Mouse (Mus musculus) fat pad, adult 2 months (tissue): ENCODE results near the gene Snx5.

Source experiments
- DNase-seq: peaks from one replicate; pipeline ENCODE4 v3.0.0-alpha.2; 2011; ENCODE audit warnings: low read depth, low spot score; ENCODE audit errors: extremely low read depth

Snx5 gene

DNA sequence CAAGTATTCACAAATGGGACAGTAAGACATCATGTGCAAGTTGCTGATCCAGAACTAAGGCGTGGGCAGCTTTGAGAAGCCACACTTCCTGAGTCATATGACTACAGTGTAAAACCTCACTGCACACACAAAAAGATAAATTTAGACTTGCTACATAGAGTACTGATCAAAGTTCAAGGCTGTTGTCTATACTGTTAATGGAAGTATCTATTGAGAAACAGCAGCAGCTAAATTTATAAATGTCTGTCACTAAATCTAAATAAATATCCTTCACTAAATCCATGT lies 3.0 kb downstream of the Snx5 start:
- no peak for DNase-seq

DNA sequence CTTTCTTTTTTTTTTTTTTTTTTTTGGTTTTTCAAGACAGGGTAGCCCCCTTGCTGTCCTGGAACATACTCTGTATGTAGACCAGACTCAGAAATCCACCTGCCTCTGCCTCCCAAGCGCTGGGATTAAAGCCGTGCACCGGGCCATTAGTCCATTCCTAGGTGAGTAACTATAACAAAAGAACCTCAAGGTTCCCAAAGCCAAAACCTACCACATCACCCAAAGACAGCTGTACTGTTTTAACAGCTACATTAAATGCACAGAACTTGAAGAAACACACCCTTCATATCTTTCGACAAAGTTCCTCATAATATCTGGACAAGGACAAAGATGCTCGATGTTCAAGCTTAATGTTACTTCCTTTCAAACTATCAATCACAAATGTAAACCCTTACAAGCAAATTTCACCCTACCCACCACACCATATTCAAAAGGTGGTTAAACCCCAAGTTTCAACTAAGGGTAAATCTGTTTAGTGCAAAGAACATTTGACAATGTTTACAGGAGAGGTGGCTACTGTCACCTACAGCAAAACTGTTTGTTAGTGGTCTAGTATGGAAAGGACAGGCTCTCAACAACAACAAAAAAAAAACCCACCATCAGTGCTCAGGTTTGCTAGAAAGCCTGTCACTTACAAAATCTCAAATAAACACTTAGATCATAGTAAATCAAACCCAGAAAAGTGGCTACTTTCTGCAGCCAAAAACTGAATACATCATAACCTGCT lies 3.5 kb downstream of the Snx5 start:
- DNase-seq: no peak

DNA sequence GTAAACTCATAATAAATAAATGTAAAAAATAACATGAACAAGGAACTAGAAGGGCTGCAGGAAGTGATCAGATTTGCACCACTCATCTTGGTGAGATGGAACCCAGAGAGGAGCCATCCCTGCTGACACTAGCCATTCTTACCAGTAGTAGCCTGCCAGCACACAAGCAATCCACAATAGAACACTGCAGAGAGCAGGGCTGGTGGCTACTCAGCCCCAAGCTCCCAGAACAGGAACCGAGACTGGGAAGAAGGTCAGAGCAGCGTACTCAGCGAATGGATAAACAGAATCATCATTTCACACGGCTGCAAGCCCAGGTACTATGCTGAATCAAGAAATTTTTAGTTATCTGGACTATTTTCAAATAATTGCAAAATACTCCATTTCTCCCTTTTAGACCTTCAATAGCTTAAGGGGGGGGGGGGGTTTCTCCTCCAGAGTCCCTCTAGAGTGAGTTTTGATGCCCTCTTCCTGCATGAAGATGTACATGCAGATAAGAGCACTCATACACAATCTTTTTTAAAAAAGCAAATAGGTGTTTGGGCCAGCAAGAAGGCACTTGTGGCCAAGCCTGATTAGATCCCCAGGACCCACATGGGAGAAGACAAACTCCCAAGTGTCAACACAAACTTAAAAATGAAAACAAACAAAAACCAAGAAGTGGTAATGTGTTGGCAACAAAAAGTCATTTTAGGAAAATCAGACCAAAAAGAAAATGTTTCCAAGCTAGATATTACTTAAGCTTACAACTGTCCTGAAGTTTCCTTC lies 4.6 kb downstream of the Snx5 start:
- no peak for DNase-seq

DNA sequence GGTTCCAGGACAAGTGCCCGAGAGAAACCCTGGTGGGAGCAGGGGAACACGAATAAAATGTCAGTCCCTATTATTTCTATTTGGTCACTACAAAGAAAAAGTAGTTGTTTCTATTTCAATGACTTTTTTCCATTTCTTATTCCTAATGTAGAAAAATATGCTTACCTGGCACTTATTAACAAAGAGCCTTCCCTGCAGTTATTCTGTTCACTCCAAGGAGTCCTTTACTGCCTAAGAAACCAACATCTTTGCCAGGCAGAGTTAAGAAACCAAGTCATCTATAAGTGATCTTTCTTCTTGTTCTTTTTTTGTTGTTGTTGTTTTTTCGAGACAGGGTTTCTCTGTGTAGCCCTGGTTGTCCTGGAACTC lies 5.6 kb downstream of the Snx5 start:
- no peak for DNase-seq

DNA sequence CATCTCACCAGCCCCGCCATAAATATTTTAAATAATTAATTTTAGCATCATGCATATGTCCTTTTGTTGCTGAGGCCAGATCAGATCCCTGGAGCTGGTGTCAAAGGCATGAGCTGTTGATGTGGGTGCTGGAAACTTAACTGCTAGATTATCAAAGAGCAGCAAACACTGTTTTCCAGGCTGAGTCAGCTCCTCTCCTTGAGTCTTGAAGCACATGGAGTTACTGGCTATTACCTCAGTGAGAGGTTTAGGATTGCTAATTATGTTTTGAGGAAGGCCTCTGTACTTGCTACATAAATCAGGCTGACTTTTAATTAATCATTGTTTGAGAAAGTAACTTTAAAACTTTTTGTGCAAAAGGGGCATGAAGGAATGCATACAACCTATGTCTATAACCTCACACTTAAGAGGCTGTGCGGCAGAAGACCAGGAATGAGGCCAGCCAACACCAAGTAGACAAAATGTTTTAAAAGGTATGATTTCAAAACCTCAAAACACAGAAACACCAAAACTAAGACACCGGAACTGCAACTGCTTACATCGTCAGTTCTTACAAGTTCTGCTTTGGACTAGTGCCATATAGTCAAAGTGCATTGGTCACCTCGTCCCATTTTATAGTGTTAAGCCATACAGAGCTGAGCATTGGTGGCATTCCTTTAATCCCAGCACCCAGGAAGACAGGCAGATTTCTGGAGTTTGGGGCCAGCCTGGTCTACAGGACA lies 6.1 kb downstream of the Snx5 start:
- no peak for DNase-seq

DNA sequence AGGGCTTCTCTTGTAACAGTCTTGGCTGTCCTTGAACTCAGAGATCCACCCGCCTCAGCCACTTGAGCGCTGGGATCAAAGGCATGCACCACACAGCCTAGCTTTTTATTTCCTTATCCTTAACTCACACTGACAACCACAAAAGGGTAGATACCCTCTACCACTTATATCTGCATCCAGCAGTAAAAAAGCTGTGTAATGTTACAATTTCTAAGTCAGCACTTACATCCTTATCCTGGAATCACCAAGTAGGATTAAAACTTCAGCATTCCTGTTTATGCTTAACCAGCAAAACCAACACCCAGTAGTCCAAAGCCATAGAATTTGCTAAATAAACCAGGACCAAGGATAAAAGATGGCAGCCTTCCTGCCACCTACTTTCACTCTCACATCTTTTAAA lies 7.9 kb downstream of the Snx5 start:
- DNase-seq: no peak

DNA sequence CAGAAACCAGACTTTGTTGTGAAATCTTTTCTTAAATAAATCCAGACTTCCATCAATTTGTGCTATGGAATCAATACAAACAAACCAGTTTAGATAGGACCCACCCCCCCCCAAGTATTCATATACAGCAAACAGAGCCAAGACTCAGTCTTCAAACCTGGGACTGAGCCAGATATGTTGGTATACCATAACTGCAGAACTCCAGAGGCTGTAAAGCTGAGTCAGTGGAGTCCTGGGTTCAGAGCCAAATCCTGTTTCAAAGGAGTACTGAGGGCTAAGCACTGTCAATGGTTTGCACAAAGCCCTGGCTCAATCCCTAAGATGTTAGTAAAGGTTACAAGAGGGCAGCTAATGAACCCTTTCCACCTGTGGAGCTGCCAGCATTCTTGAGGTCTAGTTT lies 20.6 kb downstream of the Snx5 start:
- DNase-seq: no peak

DNA sequence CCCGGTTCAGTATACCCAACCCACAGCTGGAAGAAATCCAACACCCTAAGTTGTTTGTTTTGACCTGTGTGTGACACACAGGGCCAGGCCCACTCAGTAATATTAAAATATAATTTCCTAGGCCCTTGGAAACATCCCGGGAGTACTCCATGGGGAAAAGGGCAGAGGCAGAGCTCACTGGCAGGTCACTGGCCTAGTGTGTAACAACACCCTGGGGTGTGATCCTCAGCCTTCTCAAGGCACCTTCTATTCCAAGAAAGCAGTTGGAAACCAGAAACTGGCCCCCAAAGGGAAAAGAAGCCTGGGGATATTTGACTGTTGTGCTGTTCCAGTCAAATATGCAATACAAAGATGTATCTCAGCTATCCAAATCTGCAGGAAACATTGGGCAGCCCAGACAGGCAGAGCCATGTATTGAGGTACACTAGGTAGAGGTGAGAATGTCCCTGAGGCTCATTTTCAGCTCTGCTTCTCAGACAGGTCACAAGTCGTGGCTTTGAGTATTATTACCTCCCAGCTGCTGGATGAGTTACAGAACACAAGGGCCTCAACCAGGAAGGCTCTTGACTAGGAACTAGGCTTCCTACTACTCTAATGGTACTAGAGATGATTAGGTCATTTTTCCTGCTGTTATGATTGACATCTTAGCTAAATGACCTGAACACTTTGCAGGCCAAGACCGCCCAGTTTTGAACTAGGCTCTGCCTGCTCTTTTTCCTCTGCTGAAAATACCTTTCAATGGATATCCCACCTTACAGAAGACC lies 21.9 kb downstream of the Snx5 start:
- no peak for DNase-seq

DNA sequence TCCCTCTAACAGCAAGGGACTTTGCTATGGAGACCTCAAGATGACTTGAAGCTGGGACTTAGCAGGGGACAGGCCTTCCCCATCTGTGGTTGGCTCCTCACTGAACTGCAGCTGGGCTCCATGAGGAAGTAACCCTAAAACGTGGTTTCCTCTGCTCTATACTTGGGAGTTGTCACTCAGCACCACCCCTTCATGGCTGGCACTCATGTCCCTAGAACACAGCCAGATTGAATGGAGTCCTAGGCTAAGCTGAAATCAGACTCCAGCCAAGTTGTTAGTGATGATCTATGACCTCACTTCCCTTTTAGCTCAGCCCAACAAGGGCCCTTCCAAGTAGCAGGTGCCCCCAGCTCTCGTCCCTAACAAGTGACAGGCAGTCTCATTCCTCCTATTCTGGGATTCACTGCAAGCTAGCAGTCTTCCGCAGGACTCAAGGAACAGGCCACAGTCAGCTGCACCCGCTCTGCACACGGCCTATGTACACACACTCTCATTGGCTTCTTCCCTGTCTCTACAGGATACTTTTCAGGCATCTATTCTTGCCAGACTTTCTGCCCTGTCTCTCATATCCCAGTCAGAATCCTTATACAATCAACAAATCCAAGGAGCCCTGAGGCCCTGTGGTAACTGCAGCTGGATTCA lies 23.2 kb downstream of the Snx5 start:
- no peak for DNase-seq

DNA sequence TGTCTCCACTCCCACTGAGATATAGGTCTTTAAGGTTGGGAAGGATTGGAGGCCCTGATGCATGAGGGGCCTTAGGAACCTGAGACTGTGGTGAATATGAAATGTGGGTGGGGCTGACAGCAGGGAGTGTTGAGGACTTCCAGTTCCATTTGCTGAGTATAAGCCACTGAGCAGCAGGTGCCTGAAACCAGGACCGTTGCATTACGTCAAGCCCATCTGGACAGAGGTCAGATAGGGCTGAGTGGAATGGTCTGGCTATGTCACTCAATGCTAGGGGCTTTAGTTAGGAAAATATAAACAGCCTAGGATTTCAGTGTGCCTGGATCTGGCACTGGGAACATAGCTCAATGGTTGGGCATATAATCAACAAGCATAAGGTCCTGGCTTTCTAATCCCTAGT lies 24.4 kb downstream of the Snx5 start:
- DNase-seq: no peak

DNA sequence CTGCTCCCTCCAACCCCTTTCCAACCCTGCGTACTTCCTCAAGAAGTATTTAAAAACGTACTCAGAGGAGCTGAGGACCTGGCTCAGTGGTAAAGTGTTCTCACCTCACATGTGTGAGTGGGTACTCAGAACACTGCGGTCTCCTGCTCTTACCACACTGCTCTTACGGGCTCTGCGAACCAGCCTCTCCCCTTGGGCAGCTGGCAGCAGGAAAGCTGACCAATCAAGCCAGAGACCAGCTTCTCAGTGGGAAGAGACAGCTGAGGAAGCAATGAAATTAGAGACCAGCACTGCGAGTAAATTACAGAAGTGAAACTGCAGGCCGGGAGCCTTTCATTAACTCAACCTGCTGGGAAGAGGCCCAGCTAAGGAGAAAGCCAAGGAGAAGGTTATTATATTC lies 25.2 kb downstream of the Snx5 start:
- no peak for DNase-seq

DNA sequence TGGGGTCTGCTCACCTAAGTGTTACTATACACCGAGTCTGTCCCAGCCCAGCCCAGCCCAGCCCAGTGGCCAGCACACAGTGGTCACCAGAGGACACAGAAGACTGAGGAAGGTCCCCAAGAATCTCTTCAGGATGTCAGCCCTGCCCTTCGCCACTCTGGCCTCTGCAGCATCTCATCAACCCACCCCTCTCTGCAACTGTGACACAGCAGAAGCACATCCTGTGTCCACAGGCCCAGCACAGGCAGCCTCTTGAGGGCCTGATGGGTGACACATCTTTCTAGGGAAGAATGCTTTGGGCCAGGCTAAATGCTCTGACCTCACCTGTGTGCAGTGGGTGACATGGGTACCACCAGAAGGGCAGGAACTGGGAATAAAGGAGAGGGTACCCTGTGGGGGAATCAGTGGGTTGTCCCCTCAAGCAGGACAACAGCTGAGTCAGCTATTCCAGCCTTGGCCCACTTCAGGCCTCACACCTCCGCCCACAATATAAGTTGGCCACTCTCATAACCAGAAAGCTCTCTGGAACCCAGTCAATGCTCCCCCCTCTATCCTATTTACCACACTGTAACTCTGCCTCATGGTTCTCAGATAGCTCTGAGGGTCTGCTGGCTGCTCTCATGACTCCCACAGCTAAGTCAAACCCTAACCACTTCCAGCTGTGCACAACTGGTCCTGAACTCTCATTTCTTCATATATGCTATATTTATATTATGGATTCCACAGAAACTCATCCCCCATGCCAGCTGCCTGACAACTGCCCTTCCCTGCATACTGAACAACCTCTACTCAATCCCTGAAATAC lies 30.4 kb downstream of the Snx5 start:
- no peak for DNase-seq

DNA sequence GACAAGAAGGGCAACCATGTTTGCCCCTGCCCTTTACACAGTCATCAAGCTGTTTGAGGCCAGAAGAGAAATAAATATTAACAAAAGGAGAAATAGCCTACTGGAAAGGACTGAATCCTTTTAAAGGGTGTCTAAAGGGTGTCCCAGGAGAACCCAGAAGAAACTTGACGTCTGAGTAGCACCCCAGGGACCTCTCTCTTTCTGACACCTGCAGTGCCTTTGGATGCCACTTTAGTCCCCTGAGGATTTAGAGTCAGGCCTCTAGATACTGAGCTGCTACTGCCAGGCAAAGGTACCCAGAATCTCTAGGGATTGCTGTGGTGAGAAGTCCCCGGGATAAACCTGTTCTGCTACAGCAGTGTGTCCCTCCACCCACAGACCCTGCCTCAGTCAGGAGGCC lies 31.4 kb downstream of the Snx5 start:
- no peak for DNase-seq

DNA sequence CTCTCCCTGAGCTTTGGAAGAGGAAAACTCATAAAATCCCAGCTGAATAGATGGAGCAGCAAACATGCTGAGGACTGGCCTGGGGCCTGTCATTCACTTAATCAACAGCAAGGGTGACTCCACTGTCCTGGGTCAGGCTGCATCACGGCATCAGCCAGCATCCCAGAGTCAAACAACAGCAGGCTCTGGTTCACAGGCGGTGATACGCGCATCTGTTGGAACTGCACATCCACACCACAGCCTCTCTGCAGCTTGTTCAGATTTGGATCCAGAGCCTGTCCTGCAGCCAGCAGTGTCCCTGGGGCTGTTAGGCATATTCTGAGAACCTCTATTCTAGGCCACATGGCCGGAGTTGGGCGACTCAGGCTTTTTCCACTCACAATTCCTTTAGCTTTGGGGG lies 32.4 kb downstream of the Snx5 start:
- no peak for DNase-seq

DNA sequence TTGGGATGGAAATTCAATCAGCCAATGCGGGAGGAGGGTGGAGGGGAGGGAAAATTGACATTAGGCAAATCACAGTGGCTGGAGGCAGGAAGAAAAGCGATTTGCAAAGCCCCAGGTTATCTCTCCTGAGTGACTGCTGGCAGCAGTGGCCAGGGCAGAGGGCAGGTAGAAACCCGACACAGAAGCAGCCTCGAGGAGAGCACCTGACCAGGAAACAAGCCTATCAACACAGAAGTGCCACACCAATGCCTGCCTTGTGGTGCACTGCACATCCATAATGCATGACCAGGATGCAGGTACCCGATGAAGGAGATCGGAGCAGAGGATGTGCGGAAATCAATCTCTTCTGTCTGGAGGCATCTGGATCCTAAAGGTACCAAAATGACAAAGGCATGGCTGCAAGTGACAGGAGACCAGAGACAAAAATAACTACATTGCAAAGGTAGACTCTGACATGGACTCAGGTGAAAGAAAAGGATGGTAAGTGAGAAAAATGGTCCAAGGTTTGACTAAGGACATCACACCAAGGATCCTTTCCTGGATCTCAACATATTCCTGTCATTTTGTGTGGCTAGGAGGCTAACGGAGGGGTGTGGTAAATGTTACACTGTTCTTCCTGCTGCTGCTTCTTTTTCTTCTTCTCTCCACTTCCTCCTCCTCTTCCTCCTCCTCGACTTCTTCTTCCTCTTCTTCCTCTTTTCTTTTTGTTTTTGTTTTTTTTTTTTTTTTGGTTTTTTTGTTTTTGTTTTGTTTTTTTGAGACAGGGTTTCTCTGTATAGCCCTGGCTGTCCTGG lies 33.7 kb downstream of the Snx5 start:
- no peak for DNase-seq

DNA sequence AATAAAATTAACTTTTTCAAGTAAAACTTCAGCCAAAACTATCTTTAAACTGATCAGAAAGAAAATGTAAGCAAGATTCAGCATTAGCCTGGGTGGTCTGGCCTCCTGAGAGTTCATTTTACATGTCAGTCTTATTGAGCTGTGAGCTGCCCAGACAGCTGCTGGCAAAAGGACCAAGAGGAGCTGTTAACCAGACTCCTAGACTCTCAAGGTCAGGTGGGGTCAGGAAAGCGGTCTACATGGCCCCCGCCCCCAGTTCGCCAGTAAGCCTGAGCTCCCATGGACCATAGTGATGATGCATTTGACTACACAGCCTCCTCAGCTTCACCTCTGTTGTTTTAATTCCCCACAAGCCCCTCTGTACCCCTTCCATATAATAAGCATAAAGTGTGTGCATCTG lies 34.9 kb downstream of the Snx5 start:
- DNase-seq: no peak

DNA sequence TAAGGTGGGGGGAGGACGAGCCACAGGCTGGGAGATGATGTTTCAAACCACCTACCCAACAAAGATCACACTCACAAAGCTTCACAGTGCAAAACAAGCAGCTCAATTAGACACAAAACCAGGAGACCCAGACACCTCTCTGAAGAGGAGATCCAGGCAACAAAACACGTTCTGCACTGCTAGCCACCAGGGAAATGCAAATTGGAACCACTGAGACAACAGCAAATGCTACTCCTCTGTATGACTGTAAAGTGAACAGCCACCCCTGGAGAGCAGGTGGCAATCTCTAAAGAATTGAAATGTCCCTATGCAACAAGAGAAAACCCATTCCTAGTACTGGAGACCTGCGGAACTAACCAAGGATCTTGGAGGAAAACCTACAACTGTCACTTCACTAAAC lies 37.2 kb downstream of the Snx5 start:
- DNase-seq: no peak

DNA sequence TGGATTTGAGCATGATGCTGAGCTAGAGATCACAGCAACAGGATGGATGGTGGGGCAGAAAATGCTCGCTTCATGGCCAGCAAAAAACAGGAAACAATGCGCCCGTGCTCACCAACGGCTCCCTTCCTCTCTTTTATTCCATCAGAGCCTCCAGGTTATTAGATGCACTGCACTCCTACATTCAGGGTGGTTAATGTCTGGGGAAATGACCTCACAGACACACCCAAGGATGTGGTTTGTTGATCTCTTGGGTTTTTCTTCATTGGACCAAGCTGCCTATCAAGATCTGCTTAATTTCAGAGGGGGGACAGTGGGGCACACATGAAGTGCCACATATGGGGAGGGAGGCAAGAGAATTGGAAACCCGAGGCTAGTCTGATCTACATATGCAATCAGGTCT lies 39.6 kb downstream of the Snx5 start:
- no peak for DNase-seq

DNA sequence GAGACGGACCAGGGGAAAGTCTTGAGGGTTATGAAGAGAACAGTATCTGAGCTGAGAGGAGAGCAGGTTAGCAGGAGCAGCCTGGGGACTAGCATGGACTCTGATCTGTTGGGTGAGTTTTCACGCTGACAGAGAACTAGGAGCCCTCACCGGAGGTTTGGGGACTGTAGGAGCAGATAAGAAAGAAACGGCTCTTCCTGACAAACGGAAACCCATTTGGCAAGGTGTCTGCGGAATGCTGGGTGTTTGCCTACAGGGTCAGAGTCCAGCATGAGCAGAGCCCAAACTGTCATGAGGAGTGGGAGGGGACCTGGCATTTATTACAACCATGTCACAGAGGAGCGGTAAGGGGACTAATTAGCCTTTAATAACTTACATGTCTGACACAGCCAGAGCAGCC lies 40.2 kb downstream of the Snx5 start:
- DNase-seq: no peak

DNA sequence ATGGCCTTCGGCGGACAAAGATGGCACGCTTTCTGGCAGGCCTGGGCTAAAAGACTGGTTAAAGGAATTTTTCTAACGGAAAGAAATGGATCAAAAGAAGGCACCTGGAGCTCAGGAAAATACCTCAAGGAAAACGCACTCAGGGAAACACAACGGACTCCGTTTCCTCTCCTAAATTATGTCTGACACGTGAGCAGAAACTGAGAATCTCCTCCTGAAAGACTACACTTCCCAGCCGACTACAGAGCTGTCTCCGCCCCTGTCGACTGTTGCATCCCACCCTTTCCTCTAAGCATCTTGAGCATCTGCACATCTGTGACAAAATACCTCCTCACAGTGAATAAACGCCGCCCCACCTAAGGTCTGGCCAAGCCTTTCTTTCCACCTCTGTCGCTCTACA lies 41.1 kb downstream of the Snx5 start:
- no peak for DNase-seq
